Mouse (Mus musculus): Measurements from ENCODE around the gene Rhbdd3.

GRCm38 (mm10) chr11:5141252-5141651 is 42.5 kb downstream of the Rhbdd3 start:
- TF ChIP-seq CTCF (IDR thresholded peaks at IDR 0.05; ENCODE audit: insufficient read depth, low read length) (no peak), POLR2A (IDR thresholded peaks at IDR 0.05; ENCODE audit: borderline replicate concordance, extremely low read depth, low read depth, low read length) (peak; percentile 21; the same call in 1 of the 2 replicates)

All from lung, adult 2 months (tissue).